8 mouse cellular contexts compared by ENCODE assay signal in genomic region chr11:69457006-69457579, GRCm38 (mm10). TPM values are rescaled to one million over a fixed set of nuclear protein-coding genes. Genes with fewer than 3 reads are reported as not detected.
A peak's percentile ranks its signal among the peaks of the same experiment; 100 is the strongest.
DNase-seq lines count a peak whose midpoint lies in the region; ATAC-seq and TF ChIP-seq lines count a peak whose summit lies in the region.

No protein-coding gene starts in this region.

- H3K36me3 ChIP-seq in liver, postnatal 0 days (replicated peaks; ENCODE audit: insufficient read depth, low read length), result no peaks in the 10 kb centered on the region
- H3K36me3 ChIP-seq in embryonic facial prominence, embryonic 12.5 days, result no peaks in the 10 kb centered on the region
- H3K36me3 ChIP-seq in kidney, adult 2 months (ENCODE audit: control insufficient read depth, insufficient read depth, low read length), result no peaks in the 10 kb centered on the region
- H3K36me3 ChIP-seq in midbrain, embryonic 11.5 days (ENCODE audit: control insufficient read depth, insufficient read depth, low read length), result no peaks in the 10 kb centered on the region

- H3K4me1 ChIP-seq in liver, postnatal 0 days (ENCODE audit: insufficient read depth), result no peaks in the 10 kb centered on the region; the same call in 1 of the 2 replicates
- H3K4me1 ChIP-seq in embryonic facial prominence, embryonic 12.5 days, result peaks cover 13% of the 10 kb centered on the region
- no peaks in the 10 kb centered on the region for H3K4me1 ChIP-seq in kidney, adult 2 months (ENCODE audit: control insufficient read depth, insufficient read depth, low read length)
- peaks cover 8% of the 10 kb centered on the region for H3K4me1 ChIP-seq in midbrain, embryonic 11.5 days (ENCODE audit: control insufficient read depth, insufficient read depth, low read length)

- H3K4me3 ChIP-seq in liver, postnatal 0 days (ENCODE audit: low read depth, low read length), result no peak overlapping the region
- no peak overlapping the region for H3K4me3 ChIP-seq in embryonic facial prominence, embryonic 12.5 days
- H3K4me3 ChIP-seq in kidney, adult 2 months (ENCODE audit: insufficient read depth, low read depth, low read length), result no peak overlapping the region
- H3K4me3 ChIP-seq in midbrain, embryonic 11.5 days (ENCODE audit: low read depth, low read length), result no peak overlapping the region

- H3K27me3 ChIP-seq in liver, postnatal 0 days (ENCODE audit: insufficient read depth, low read length), result no peaks in the 10 kb centered on the region
- no peaks in the 10 kb centered on the region for H3K27me3 ChIP-seq in embryonic facial prominence, embryonic 12.5 days
- no peaks in the 10 kb centered on the region for H3K27me3 ChIP-seq in kidney, adult 2 months (replicated peaks; ENCODE audit: control insufficient read depth, insufficient read depth, low read length)
- no peaks in the 10 kb centered on the region for H3K27me3 ChIP-seq in midbrain, embryonic 11.5 days (ENCODE audit: control insufficient read depth, insufficient read depth, low read length)

- H3K9ac ChIP-seq in liver, postnatal 0 days (replicated peaks), result no peak overlapping the region
- H3K9ac ChIP-seq in embryonic facial prominence, embryonic 12.5 days, result no peak overlapping the region
- H3K9ac ChIP-seq in midbrain, embryonic 11.5 days (ENCODE audit: low read length), result peak overlapping the region; percentile 4; the same call in 1 of the 2 replicates

- no peaks in the 10 kb centered on the region for H3K9me3 ChIP-seq in liver, postnatal 0 days (ENCODE audit: low read length)
- no peaks in the 10 kb centered on the region for H3K9me3 ChIP-seq in embryonic facial prominence, embryonic 12.5 days
- no peaks in the 10 kb centered on the region for H3K9me3 ChIP-seq in midbrain, embryonic 11.5 days (ENCODE audit: control insufficient read depth, low read length)

- TF ChIP-seq EP300 in liver, postnatal 0 days (IDR thresholded peaks at IDR 0.05; ENCODE audit: low read depth), result no peak

- no peak for TF ChIP-seq CTCF in liver, postnatal 0 days (IDR thresholded peaks at IDR 0.05; ENCODE audit: low read depth)
- no peak for TF ChIP-seq CTCF in kidney, adult 2 months (conservative IDR thresholded peaks at IDR 0.05; ENCODE audit: insufficient read depth, insufficient read length, low read depth, low read length)

- H3K27ac ChIP-seq in liver, postnatal 0 days (ENCODE audit: low read depth), result no peak overlapping the region
- H3K27ac ChIP-seq in embryonic facial prominence, embryonic 12.5 days, result 0 out of 2 replicates have a peak overlapping the region, but pooled peaks have one; percentile 1
- H3K27ac ChIP-seq in kidney, adult 2 months (ENCODE audit: insufficient read depth, low read depth, low read length), result no peak overlapping the region
- H3K27ac ChIP-seq in midbrain, embryonic 11.5 days (ENCODE audit: low read depth, low read length), result no peak overlapping the region

- no peak overlapping the region for H3K4me2 ChIP-seq in liver, postnatal 0 days (ENCODE audit: low read depth, low read length)
- no peak overlapping the region for H3K4me2 ChIP-seq in embryonic facial prominence, embryonic 12.5 days (replicated peaks)
- no peak overlapping the region for H3K4me2 ChIP-seq in midbrain, embryonic 11.5 days

- WGBS in liver, postnatal 0 days (ENCODE audit: insufficient replicate concordance), result 48% methylated on average over 6 of the region's 6 CpGs
- 25% methylated on average over 6 of the region's 6 CpGs for WGBS in embryonic facial prominence, embryonic 12.5 days
- WGBS in kidney, adult 2 months, result 52% methylated on average over 6 of the region's 6 CpGs
- 18% methylated on average over 6 of the region's 6 CpGs for WGBS in midbrain, embryonic 11.5 days

- TF ChIP-seq POLR2A in kidney, adult 2 months (IDR thresholded peaks at IDR 0.05; ENCODE audit: low read depth, low read length), result no peak

- peak; percentile 44 for DNase-seq in liver
- DNase-seq in liver, postnatal 0 days, result no peak
- DNase-seq in kidney, adult 2 months, result peak; percentile 53
- no peak for DNase-seq in midbrain, embryonic 11.5 days (ENCODE audit: low spot score, missing footprints)
- DNase-seq in thymus, postnatal 0 days (ENCODE audit: low spot score), result no peak
- no peak for DNase-seq in thymus, postnatal 25 days
- no peak for DNase-seq in urinary bladder, postnatal 4 days (ENCODE audit: low spot score in 2 of 2)

- ATAC-seq in liver, postnatal 0 days, result no peak
- ATAC-seq in embryonic facial prominence, embryonic 12.5 days (ENCODE audit: insufficient number of reproducible peaks, insufficient read depth, low FRiP score, low TSS enrichment), result peak; percentile 61; the same call in 1 of the 2 replicates
- ATAC-seq in midbrain, embryonic 11.5 days (ENCODE audit: low FRiP score), result no peak

RNA-seq across cellular contexts. Expression of gene Kdm6b, which starts 43.6 kb away (rescaled TPM):
- polyA plus RNA-seq in liver, postnatal 0 days (2015; fragmentation: Nextera tagmentation; extraction: Ambion mirVana), result 7.4 and 8.2 TPM in 2 replicates
- 42.3 and 43.4 TPM in 2 replicates for polyA plus RNA-seq in embryonic facial prominence, embryonic 12.5 days (2016; fragmentation: Nextera tagmentation; extraction: Ambion mirVana)
- polyA plus RNA-seq in kidney, adult 2 months (2012; rRNA removed), result 8.8 and 10.5 TPM in 2 replicates
- 30.2 and 31.7 TPM in 2 replicates for polyA plus RNA-seq in midbrain, embryonic 11.5 days (2014; fragmentation: Nextera tagmentation; extraction: Ambion mirVana)
- polyA plus RNA-seq in thymus, postnatal 0 days (2015; fragmentation: Nextera tagmentation; extraction: Ambion mirVana), result 31.5 and 45.6 TPM in 2 replicates

RNA-seq across cellular contexts. Expression of gene Tmem88, which starts 59.1 kb away (rescaled TPM):
- 12.3 and 14.0 TPM in 2 replicates for polyA plus RNA-seq in liver, postnatal 0 days (2015; fragmentation: Nextera tagmentation; extraction: Ambion mirVana)
- polyA plus RNA-seq in embryonic facial prominence, embryonic 12.5 days (2016; fragmentation: Nextera tagmentation; extraction: Ambion mirVana), result 18.1 and 21.3 TPM in 2 replicates
- polyA plus RNA-seq in kidney, adult 2 months (2012; rRNA removed), result 25.4 and 25.8 TPM in 2 replicates
- polyA plus RNA-seq in midbrain, embryonic 11.5 days (2014; fragmentation: Nextera tagmentation; extraction: Ambion mirVana), result 11.9 and 13.1 TPM in 2 replicates
- 10.4 and 12.9 TPM in 2 replicates for polyA plus RNA-seq in thymus, postnatal 0 days (2015; fragmentation: Nextera tagmentation; extraction: Ambion mirVana)

Comparison
In these comparisons a context has a peak if more than half of its experiments do, and no peak if none do; other contexts are left out.
1. DNase-seq: peak in liver (single experiment) and kidney, adult 2 months (single experiment); none in liver, postnatal 0 days (single experiment), midbrain, embryonic 11.5 days (single experiment), thymus, postnatal 0 days (single experiment), thymus, postnatal 25 days (single experiment) and urinary bladder, postnatal 4 days (0 of 2).